In the genomic region with DNA sequence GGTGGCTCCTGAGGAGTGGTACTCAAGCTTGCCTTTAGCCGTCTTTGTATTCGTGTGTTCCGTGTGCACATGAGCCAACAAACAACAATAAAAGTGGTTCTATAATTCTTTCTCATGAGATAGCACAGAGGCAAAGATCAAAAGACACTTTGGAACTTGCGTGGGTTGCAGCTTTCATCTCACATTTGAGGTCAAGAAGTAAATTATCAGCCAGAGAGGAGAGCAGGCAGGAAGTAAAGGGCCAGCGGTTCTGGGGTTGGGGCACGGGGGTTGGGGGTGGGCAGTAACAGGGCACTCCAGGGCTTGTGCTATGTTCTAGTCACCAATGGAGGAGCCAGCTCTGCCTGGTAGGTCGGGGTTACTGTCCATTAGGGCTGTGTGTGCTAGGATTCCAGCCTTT, we compare ENCODE assay signal across 14 mouse cellular contexts. TPM values are rescaled to one million over a fixed set of nuclear protein-coding genes. Genes with fewer than 3 reads are reported as not detected.
DNase-seq lines count a peak whose midpoint lies in the region.
"Had no signal": no experiment of that assay in that cellular context is flagged by ENCODE, and none has a peak within 500 bp of the region (broad histone marks: within the 10 kb centered on the region; RNA-seq: fewer than 3 reads in every experiment).

No protein-coding gene starts in this region.

- DNase-seq in CD4-positive, CD25-positive, alpha-beta regulatory T cell, adult 2 months (ENCODE audit: low read depth, low spot score), result peak; percentile 58
- peak; percentile 10 for DNase-seq in T-cell, adult 2 months (ENCODE audit: low spot score)
- peak; percentile 44 for DNase-seq in kidney, adult 18-20 months
- DNase-seq in kidney, postnatal 14 days, result peak; percentile 61
- DNase-seq in lung, postnatal 4 days, result no peak
- no peak for DNase-seq in heart, postnatal 14 days
- no peak for DNase-seq in embryo, embryonic 11 days
- DNase-seq: cerebellum, adult 8-10 months; heart, postnatal 10 days; layer of hippocampus, adult 9-11 months; lung, adult 2 months; right cerebral cortex, postnatal 4 days had no signal

- intact Hi-C loops in heart, postnatal 14 days (cut with DNase I), result no loop called here

RNA-seq across cellular contexts. Expression of gene Tex19.2, which starts 17.8 kb away (rescaled TPM):
- total RNA-seq in heart, postnatal 14 days (2021), result not detected
- total RNA-seq: heart, adult 8-10 months; heart, postnatal 10 days; left cerebral cortex, postnatal 14 days had no signal

RNA-seq across cellular contexts. Expression of gene Sectm1a, which starts 19.7 kb away (rescaled TPM):
- not detected for total RNA-seq in heart, postnatal 14 days (2021)
- total RNA-seq: heart, adult 8-10 months; heart, postnatal 10 days; left cerebral cortex, postnatal 14 days had no signal

RNA-seq across cellular contexts. Expression of gene Sectm1b, which starts 37.3 kb away (rescaled TPM):
- total RNA-seq in heart, postnatal 14 days (2021), result not detected
- total RNA-seq: heart, adult 8-10 months; heart, postnatal 10 days; left cerebral cortex, postnatal 14 days had no signal

RNA-seq across cellular contexts. Expression of gene Tex19.1, which starts 45.3 kb away (rescaled TPM):
- total RNA-seq in heart, postnatal 14 days (2021), result not detected
- total RNA-seq: heart, adult 8-10 months; heart, postnatal 10 days; left cerebral cortex, postnatal 14 days had no signal

RNA-seq across cellular contexts. Expression of gene Uts2r, which starts 59.4 kb away (rescaled TPM):
- total RNA-seq in heart, postnatal 14 days (2021), result under 1 TPM; 0.24 to 0.43 TPM
- total RNA-seq: left cerebral cortex, postnatal 14 days had no signal

Comparison
In these comparisons a context has a peak if more than half of its experiments do, and no peak if none do; other contexts are left out.
1. DNase-seq: peak in CD4-positive, CD25-positive, alpha-beta regulatory T cell, adult 2 months (single experiment), T-cell, adult 2 months (single experiment), kidney, adult 18-20 months (single experiment) and kidney, postnatal 14 days (single experiment); none in lung, postnatal 4 days (0 of 2), heart, postnatal 14 days (0 of 2) and embryo, embryonic 11 days (single experiment).